Mouse (Mus musculus) lung, postnatal 25 days (tissue): Measurements from ENCODE around the gene Arhgap24.
"Not testable (repeated sequence)": the region's sequence is repeated elsewhere in the genome, so short reads cannot be mapped to it uniquely, and the experiment has no call there.

ENCODE experiments used
- DNase-seq: peaks from one replicate; pipeline ENCODE4 v3.0.0; 2022; ENCODE audit warnings: low spot score

The Arhgap24 gene

DNA sequence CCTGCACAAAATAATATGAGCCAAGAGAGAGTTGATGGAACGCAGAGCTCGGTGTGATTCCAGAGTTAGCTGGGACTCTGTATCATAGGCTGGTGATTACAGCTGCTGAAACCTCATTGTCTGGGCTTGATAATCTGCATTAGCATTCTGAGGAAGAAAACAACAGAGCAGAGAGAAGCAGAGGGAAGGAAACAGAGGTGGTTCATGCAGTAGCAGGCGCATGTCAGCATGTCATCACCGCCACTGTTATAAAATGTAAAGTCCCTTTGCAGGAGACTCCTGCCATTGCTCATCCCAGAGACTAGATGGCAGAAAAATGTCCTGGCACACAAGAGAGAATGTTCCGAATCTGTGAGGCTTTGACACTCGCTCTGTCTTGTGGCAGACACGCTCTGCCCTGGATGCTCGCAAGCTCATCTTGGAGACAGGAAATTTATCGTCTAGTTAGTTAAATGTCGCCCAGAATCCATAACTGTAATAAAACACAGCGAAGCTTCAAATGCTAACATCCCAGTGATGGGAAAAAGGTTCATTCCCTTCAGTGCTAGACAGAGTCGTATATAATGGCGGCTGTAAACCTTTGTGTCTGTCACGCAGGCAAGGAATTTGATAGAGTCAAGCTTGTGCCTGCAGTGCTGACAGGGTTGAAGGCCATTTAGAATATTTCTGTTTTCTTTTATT, 407.4 kb downstream of the Arhgap24 start:
- DNase-seq, result no peak

DNA sequence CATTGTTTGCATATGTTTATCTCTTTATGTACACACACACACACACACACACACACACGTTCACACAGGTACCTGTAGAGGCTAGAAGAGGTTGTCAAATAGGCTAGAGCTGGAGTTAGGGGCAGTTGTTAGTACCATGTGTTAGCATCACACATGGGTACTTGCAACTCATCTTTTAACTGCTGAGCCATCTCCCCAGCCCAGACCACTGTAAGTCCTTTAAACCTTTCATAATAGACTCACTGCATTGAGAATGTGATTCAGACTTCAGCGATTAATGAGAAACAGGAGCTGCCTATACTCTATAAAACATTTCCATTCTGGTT, 407.9 kb downstream of the Arhgap24 start:
- DNase-seq, result no peak

DNA sequence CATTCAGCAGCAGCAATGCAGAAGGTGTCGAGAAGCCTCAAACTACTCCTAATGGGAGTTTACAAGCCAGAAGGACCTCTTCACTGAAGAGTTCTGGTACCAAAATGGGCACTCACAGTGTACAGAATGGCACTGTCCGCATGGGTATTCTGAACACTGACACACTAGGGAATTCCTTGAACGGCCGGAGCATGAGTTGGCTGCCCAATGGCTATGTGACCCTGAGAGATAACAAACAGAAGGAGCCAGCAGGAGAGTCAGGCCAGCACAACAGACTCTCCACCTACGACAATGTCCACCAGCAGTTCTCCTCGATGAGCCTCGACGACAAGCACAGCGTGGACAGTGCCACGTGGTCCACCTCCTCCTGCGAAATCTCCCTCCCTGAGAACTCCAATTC, 411.0 kb downstream of the Arhgap24 start:
- no peak for DNase-seq

DNA sequence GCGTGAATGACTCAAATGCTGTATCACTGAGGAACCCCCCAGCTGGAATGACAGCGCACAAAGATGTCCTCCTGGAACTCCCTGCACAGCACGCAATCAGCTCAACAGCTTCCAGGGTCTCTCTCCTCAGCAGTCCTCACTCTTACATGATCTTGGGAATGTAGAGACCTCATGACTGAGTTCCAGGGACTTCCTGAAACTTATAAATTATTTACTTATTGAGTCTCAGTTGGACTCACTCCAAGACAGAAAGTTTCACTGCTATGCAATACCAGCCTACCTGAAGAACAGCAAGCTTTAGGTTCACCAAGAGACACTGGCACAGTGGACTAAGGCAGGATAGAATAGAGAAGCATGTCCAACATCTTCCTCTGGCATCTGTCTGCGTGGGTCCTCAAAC, 417.1 kb downstream of the Arhgap24 start:
- no peak for DNase-seq

DNA sequence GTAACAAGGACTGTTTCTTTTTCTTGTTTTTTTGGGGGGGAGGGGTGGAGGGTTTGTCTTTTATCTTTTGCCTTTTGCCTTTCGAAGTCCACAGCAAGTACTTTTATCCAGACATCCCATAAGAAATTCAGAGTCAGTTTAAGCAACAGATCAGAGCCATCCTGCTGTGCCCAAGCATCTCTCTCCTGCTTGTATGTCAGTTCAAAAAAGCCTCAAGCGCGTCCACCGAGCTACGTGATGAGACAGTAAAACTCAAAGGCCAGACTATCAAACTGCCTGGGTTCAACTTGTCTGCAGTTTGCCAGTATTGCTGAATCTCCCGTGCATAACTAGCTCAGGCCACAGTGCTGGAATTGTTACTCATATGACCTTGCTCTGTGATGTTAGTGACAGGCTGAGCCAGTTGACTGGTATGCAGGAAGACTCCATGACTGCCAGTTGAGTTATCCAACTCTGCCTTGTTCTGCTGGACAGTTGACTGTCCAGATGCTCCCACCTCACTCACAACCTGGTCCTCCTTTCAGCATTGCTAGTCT, 418.6 kb downstream of the Arhgap24 start:
- no peak for DNase-seq

DNA sequence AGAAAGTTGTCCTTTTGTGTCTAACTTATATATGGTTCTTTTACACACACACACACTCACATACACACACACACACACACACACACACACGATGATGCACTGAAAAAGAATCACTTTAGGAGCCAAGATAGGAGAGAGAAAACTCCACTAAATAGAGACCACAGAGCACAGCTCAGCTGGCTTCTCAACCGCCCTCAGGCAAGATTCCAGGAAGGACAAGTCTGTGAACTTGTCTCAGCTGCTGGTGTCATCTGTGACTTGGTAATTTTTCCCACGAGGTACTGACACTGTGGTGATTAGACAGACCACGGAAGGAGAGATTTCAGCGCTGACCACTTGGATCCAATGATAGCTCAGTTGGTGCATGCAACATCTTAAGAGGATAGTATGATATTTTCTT, 420.0 kb downstream of the Arhgap24 start:
- DNase-seq, result no peak

DNA sequence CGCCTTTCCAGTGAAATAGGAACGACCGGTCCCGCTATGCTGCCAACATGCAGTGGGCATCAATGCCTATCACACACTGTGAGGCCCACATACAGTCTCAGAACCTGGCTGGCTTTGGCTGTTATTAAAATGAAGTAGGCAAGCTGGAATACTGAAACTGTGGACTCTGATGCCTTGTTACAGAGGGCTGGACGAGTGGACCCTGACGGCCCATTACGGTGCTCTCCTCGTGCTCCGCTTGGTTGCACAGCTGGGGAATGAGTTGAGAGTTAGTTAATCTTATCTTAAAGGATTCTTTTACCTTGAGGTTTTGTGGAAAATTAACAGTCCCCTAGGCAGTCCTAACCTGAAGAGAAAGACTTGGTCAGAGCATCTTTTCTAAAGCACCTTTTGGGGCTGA, 422.3 kb downstream of the Arhgap24 start:
- no peak for DNase-seq

DNA sequence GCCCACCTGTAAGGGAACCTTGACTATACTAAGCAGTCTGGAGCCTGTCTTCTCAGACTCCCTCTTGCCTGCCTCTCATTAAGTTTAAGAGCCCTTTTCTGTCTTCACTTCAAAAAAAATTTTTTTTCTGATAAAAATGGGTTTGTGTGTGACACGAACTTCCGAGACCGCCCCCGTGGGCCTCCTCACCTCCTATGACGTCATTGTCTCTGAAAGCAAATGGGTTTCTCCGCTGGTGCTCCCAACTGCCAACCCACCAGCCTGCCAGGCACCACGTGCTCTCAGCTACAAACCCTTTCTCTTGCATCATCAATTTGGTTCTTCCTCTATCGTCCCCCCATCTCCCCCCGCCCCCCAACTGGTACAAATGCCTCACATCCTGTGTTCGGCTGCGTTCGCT, 422.9 kb downstream of the Arhgap24 start:
- DNase-seq, result no peak

DNA sequence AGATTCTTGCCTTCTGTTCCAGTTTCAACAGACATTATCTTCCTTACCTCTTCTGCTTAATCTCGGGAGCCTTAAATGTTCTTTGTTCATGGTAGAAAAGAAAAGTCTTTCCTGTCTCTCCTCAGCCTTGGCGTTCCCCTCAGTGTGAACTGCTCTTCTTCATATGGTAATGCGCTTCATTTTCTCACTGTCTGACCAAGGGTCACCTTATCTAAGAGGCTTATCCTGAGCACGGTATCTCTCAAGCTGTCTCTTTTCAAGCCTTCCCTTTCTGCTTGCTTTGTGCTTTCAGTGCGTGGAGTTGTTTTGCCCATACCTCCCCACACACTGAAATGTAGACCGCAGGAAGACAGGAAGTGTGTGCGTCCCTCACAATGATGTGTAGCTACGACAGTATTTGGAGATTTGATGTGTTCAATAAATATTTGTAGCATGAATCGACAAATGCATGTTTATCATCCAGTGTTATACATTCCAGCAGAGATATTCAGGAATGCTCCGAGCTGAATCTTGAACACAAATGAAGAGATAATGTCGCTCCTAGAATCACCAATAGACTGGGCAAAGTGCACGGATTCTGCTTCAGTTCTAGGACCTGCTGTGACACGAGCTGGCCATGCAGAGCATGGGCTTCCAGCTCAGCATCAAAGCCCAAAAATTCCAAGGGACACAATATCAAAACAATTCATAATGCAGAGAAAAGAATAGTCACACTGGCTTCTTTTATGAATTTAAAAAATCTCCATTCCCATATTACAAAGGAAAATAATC, 424.4 kb downstream of the Arhgap24 start:
- DNase-seq, result no peak

DNA sequence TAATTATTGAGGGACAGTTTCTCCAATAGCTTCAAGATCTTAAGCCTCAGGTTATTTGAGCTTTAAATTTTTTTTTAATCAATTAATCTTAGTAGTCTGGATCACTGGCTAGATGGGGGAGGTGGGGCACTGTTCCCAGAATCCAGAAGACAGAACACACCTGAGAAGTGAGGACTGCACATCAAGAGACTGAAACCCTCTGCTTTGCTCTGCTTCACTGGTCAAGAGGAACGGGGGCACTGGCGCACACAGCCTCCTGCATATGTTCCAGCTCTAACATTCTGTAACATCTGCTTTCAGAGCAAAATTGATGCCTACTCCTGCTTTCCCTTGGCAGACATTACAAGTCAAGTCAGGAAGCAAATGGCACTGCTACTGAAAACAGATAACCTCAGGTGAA, 439.0 kb downstream of the Arhgap24 start:
- no peak for DNase-seq

DNA sequence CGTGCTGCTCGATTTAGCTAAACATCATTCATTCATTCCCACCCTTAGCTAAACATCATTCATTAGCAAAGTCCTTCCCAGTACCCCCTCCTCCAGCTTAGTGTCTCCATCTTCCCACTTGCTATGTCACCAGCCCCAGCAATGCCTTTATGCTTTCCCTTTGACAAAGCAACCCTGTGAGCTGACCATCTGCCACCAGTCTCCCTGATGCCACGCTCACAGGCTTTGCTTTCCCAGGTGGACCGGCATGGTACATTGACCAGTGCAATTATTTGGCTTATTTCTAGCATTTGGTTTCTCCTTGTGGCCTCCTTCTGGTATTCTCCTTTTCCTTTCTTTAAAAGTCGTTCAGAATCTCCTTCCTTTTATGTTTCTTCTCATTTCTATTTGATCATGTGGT, 445.6 kb downstream of the Arhgap24 start:
- no peak for DNase-seq

DNA sequence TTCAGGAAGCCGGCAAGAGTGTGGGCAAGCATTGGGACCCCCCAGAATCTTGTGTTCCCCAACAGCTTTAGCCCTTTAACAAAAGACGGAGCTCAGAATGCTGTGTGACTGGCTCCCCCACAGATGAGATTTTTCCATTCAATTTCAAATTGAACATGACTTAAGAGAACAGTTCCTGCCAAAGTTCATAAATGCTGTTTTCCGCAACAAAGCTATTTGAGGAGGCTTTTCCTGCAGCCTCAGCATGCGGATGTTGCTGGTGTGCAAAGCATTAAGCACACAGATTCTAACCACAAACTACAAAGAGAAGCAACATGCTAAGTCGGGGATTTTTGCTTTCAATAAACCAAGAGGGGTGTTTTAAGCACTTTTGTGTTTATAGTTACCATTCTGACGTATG, 449.0 kb downstream of the Arhgap24 start:
- no peak for DNase-seq

DNA sequence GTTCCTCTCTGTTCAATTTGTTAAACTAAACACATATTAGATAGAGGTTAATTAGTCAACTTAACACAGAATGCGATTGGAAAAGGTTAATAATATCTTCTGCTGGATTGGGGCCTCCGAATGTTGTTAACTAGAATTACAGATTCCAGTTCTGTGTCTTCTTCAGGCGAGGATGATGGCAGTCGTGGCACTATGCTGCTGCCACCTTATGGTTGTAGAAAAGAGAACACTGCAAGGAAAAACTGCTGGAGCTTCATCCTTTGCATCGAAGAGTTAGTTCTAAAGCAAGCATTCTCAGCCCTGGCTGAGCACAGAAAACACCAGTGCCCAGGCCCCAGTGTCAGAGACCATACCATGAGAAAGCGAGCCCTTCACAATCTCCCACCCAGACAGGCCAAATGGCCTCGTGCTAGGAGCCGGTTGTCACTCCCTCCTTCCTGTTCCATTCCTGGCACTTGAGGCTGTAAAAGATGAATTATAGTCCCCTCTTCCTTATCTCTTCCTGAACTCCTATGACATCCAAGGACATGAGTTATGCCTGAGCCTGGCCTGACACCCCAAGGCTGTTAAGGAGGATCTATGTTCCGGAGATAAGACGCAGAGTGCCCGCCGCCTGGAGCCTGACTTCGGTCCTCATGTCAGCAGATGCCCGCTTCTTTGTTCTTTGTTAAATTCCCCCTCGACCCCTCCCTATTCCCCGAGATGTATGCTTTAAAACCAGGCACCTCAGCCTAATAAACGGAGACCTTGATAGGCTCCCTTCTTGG, 462.9 kb downstream of the Arhgap24 start:
- not testable (repeated sequence) for DNase-seq

DNA sequence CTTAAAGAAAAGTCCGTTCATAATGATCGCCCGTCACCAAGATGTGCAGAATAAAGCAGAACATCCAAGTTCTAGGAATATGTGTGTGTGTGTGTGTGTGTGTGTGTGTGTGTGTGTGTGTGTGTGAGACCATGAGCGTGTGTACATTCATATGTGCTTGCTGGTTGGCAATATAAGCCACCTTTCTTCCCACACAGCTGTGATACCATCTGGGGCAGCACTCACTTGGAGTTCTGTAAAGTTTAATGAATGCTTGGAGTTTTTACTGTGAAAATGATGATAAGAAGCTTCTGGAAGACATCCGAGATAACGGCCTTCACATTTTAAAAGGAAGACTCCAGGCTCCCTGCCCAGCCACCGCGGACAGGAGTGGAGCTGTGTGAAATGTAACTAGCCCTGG, 465.4 kb downstream of the Arhgap24 start:
- DNase-seq, result no peak

DNA sequence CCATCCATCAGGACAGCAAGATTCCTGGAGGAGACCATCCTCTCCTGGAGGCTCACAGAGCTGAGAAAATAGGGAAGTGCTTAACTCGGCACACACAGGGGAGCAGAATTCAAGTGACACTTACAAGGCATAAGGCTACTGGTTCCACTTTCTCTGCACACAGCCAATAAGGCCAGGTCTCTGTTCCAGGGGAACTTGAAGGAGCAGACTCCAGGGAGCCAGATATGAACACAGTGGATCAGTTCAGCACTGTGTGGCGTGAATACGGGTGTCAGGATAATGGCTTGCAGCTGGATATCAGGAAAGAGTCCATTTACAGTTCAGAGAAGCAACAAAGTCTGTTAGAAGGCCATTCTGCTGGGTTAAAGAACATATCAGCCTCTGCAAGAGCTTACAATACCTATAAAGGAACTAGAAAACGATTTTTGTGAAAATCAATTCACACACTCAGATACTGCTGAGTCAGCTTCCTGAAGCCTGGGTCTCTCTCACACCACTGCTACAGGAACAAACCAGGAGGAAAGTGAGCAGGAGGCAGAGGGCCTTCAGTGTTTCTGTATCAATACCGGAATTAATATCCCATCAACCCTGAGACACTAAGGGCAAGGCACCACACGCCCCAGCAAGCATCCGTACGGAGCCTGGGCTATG, 466.0 kb downstream of the Arhgap24 start:
- DNase-seq, result no peak
